Mouse (Mus musculus) G1E (cell line): ENCODE data around the gene Ccdc9b.

Experiments used
- CTCF ChIP-seq: IDR thresholded peaks from 2 replicates; pipeline ENCODE4 v1.5.1; 2012; ENCODE audit warnings: low read depth, low read length, inconsistent platforms, mixed read lengths
- GATA1 ChIP-seq: IDR thresholded peaks from 2 replicates; pipeline ENCODE4 v1.6.1; 2012; ENCODE audit warnings: borderline replicate concordance, low read length, inconsistent platforms, mixed read lengths
- POLR2AphosphoS5 ChIP-seq: IDR thresholded peaks from 2 replicates; pipeline ENCODE4 v1.6.1; 2012; ENCODE audit warnings: low read depth, low read length, inconsistent platforms; ENCODE audit not compliant: insufficient replicate concordance
- TAL1 ChIP-seq: conservative IDR thresholded peaks from 2 replicates; pipeline ENCODE4 v1.6.1; 2012; ENCODE audit warnings: low read depth, low read length, inconsistent platforms, mixed read lengths

GRCm38 (mm10) chr2:118729194-118729593, 33.3 kb downstream of the Ccdc9b start:
- TF ChIP-seq GATA1 = no peak
- TF ChIP-seq CTCF = no peak
- TF ChIP-seq POLR2AphosphoS5 = no peak
- no peak for TF ChIP-seq TAL1
